Mouse (Mus musculus) MEL (cell line): Measurements from ENCODE around the gene Gm20481. TPM values are rescaled to one million over a fixed set of nuclear protein-coding genes. Genes with fewer than 3 reads are reported as not detected.
"Not testable (repeated sequence)": the region's sequence is repeated elsewhere in the genome, so short reads cannot be mapped to it uniquely, and the experiment has no call there.

ENCODE experiments used
- DNase-seq: peaks from one replicate; pipeline ENCODE4 v3.0.0; 2011; ENCODE audit warnings: low read depth, low spot score
- H3K27ac ChIP-seq: 2 replicates; pipeline ENCODE4 v1.5.1; 2012; ENCODE audit warnings: low read depth, mild to moderate bottlenecking, control low read depth, low read length, moderate library complexity; ENCODE audit not compliant: control insufficient read depth
- H3K27me3 ChIP-seq, 2 experiments: fragments of 150-350 bp in 1 of 2; sonication (generic) in 1 of 2; 2 replicates each; pipeline ENCODE4 v1.6.1; 2012; ENCODE audit warnings: low read length in 2 of 2, mild to moderate bottlenecking in 2 of 2, improper control_type of control experiment in 1 of 2, moderate library complexity in 1 of 2; ENCODE audit not compliant: insufficient read depth in 2 of 2, control insufficient read depth in 1 of 2
- H3K36me3 ChIP-seq, 2 experiments: 2 replicates each; pipeline ENCODE4 v1.6.1; 2012 to 2014; ENCODE audit warnings: low read length in 2 of 2, improper control_type of control experiment in 1 of 2, inconsistent platforms in 1 of 2, mild to moderate bottlenecking in 1 of 2; ENCODE audit not compliant: insufficient read depth in 2 of 2, control insufficient read depth in 1 of 2
- H3K4me1 ChIP-seq, 2 experiments: fragments of 150-350 bp in 1 of 2; sonication (generic) in 1 of 2; 2 replicates each; pipeline ENCODE4 v1.6.1; 2012; ENCODE audit warnings: low read length in 2 of 2, improper control_type of control experiment in 1 of 2, mild to moderate bottlenecking in 1 of 2; ENCODE audit not compliant: insufficient read depth in 2 of 2, control insufficient read depth in 1 of 2
- H3K4me3 ChIP-seq, 2 experiments: fragments of 150-350 bp in 1 of 2; sonication (generic) in 1 of 2; 2 replicates each; pipeline ENCODE4 v1.5.1; 2012; ENCODE audit warnings: low read depth in 2 of 2, low read length in 2 of 2, mild to moderate bottlenecking in 2 of 2, moderate library complexity in 2 of 2, control low read depth in 1 of 2, improper control_type of control experiment in 1 of 2; ENCODE audit not compliant: control insufficient read depth in 1 of 2, insufficient read depth in 1 of 2
- H3K79me2 ChIP-seq: 2 replicates; pipeline ENCODE4 v1.6.1; 2012; ENCODE audit warnings: mild to moderate bottlenecking, low read length, moderate library complexity; ENCODE audit not compliant: control insufficient read depth, poor library complexity, insufficient read depth
- H3K9ac ChIP-seq: 2 replicates; pipeline ENCODE4 v1.6.1; 2012; ENCODE audit warnings: low read depth, mild to moderate bottlenecking, control low read depth, low read length, moderate library complexity; ENCODE audit not compliant: control insufficient read depth, poor library complexity, severe bottlenecking
- H3K9me3 ChIP-seq: fragments of 150-350 bp; sonication (generic); replicated peaks from 2 replicates; pipeline ENCODE4 v1.6.1; 2012; ENCODE audit warnings: mild to moderate bottlenecking, low read length, improper control_type of control experiment, moderate library complexity; ENCODE audit not compliant: insufficient read depth
- BHLHE40 ChIP-seq: IDR thresholded peaks from 2 replicates; pipeline ENCODE4 v1.6.1; 2012; ENCODE audit warnings: low read depth, mild to moderate bottlenecking, inconsistent platforms, low read length, improper control_type of control experiment, borderline replicate concordance
- CHD1 ChIP-seq: IDR thresholded peaks from 2 replicates; pipeline ENCODE4 v1.6.1; 2012; ENCODE audit warnings: low read depth, mild to moderate bottlenecking, inconsistent platforms, low read length, improper control_type of control experiment
- CHD2 ChIP-seq: IDR thresholded peaks from 2 replicates; pipeline ENCODE4 v1.6.1; 2011; ENCODE audit warnings: low read length, improper control_type of control experiment
- CTCF ChIP-seq, 3 experiments: IDR thresholded peaks in 2 of 3; conservative IDR thresholded peaks in 1 of 3; 2 replicates each; pipeline ENCODE4 v1.5.1; 2011 to 2012; ENCODE audit warnings: low read length in 3 of 3, low read depth in 2 of 3, mild to moderate bottlenecking in 2 of 3, improper control_type of control experiment in 1 of 3, inconsistent platforms in 1 of 3, mixed read lengths in 1 of 3, moderate library complexity in 1 of 3; ENCODE audit not compliant: control insufficient read depth in 1 of 3, insufficient read depth in 1 of 3, poor library complexity in 1 of 3, severe bottlenecking in 1 of 3
- E2F4 ChIP-seq: IDR thresholded peaks from 2 replicates; pipeline ENCODE4 v1.6.1; 2011; ENCODE audit warnings: low read depth, low read length, improper control_type of control experiment, borderline replicate concordance
- ELF1 ChIP-seq: IDR thresholded peaks from 2 replicates; pipeline ENCODE4 v1.6.1; 2014; ENCODE audit warnings: low read depth, mild to moderate bottlenecking, inconsistent platforms, low read length, improper control_type of control experiment, moderate library complexity
- KAT2A ChIP-seq: conservative IDR thresholded peaks from 2 replicates; pipeline ENCODE4 v1.6.1; 2012; ENCODE audit warnings: low read depth, low read length, improper control_type of control experiment, inconsistent platforms
- MEF2A ChIP-seq: IDR thresholded peaks from 2 replicates; pipeline ENCODE4 v1.6.1; 2014; ENCODE audit warnings: low read depth, mild to moderate bottlenecking, inconsistent platforms, low read length, improper control_type of control experiment; ENCODE audit not compliant: poor library complexity, insufficient replicate concordance, severe bottlenecking; ENCODE audit errors: extremely low read depth
- MYB ChIP-seq: IDR thresholded peaks from 2 replicates; pipeline ENCODE4 v1.6.1; 2011; ENCODE audit warnings: mild to moderate bottlenecking, low read depth, low read length, improper control_type of control experiment
- MYC ChIP-seq: IDR thresholded peaks from 2 replicates; pipeline ENCODE4 v1.6.1; 2011; ENCODE audit warnings: low read depth, mild to moderate bottlenecking, low read length, improper control_type of control experiment, moderate library complexity
- NRF1 ChIP-seq: IDR thresholded peaks from 2 replicates; pipeline ENCODE4 v1.6.1; 2014; ENCODE audit warnings: low read depth, mild to moderate bottlenecking, inconsistent platforms, low read length, improper control_type of control experiment, moderate library complexity; ENCODE audit not compliant: poor library complexity, insufficient read depth, severe bottlenecking
- POLR2A ChIP-seq, 2 experiments: IDR thresholded peaks; 2 replicates each; pipeline ENCODE4 v1.6.1; 2011 to 2012; ENCODE audit warnings: low read length in 2 of 2, mild to moderate bottlenecking in 2 of 2, control low read depth in 1 of 2, improper control_type of control experiment in 1 of 2, low read depth in 1 of 2, moderate library complexity in 1 of 2; ENCODE audit not compliant: control insufficient read depth in 1 of 2, insufficient read depth in 1 of 2, poor library complexity in 1 of 2
- POLR2AphosphoS2 ChIP-seq: IDR thresholded peaks from 2 replicates; pipeline ENCODE4 v1.6.1; 2011; ENCODE audit warnings: low read length, improper control_type of control experiment
- RAD21 ChIP-seq: IDR thresholded peaks from 2 replicates; pipeline ENCODE4 v1.6.1; 2011; ENCODE audit warnings: mild to moderate bottlenecking, low read depth, low read length, improper control_type of control experiment
- RCOR1 ChIP-seq: IDR thresholded peaks from 2 replicates; pipeline ENCODE4 v1.6.1; 2012; ENCODE audit warnings: low read depth, mild to moderate bottlenecking, inconsistent platforms, low read length, improper control_type of control experiment
- SMC3 ChIP-seq: IDR thresholded peaks from 2 replicates; pipeline ENCODE4 v1.6.1; 2011; ENCODE audit warnings: low read depth, low read length, improper control_type of control experiment
- TAL1 ChIP-seq: IDR thresholded peaks from 2 replicates; pipeline ENCODE4 v1.6.1; 2012; ENCODE audit warnings: mild to moderate bottlenecking, inconsistent platforms, low read length, moderate library complexity, mixed read lengths
- TBP ChIP-seq: IDR thresholded peaks from 2 replicates; pipeline ENCODE4 v1.8.0; 2011; ENCODE audit warnings: low read depth, low read length, improper control_type of control experiment
- TCF12 ChIP-seq: IDR thresholded peaks from 2 replicates; pipeline ENCODE4 v1.6.1; 2014; ENCODE audit warnings: low read depth, mild to moderate bottlenecking, inconsistent platforms, low read length, improper control_type of control experiment, moderate library complexity
- USF1 ChIP-seq: IDR thresholded peaks from 2 replicates; pipeline ENCODE4 v1.6.1; 2014; ENCODE audit warnings: low read depth, mild to moderate bottlenecking, inconsistent platforms, low read length, improper control_type of control experiment, moderate library complexity
- ZKSCAN1 ChIP-seq: IDR thresholded peaks from 2 replicates; pipeline ENCODE4 v1.6.1; 2012; ENCODE audit warnings: low read depth, mild to moderate bottlenecking, inconsistent platforms, low read length, improper control_type of control experiment, moderate library complexity
- ZMIZ1 ChIP-seq: IDR thresholded peaks from 2 replicates; pipeline ENCODE4 v1.6.1; 2012; ENCODE audit warnings: low read depth, mild to moderate bottlenecking, inconsistent platforms, low read length, improper control_type of control experiment, moderate library complexity
- ZNF384 ChIP-seq: IDR thresholded peaks from 2 replicates; pipeline ENCODE4 v1.6.1; 2012; ENCODE audit warnings: low read depth, mild to moderate bottlenecking, inconsistent platforms, low read length, improper control_type of control experiment
- polyA plus RNA-seq, 2 experiments: library from polyadenylated mRNA; stranded (reverse) in 1 of 2; unstranded in 1 of 2; fragments of >175 nt in 1 of 2; fragments of >200 nt in 1 of 2; gene quantifications; 2 replicates each; pipeline versions ENCODE4 v1.2.1 to v1.2.4; 2012; ENCODE audit warnings: low replicate concordance in 2 of 2, low read depth in 1 of 2; ENCODE audit not compliant: insufficient read length in 2 of 2, insufficient read depth in 1 of 2, missing spikeins in 1 of 2
- total RNA-seq: library from RNA; depleted of rRNA; stranded (reverse); fragments of 300-350 nt; gene quantifications from 2 replicates; pipeline ENCODE4 v1.2.3, GENCODE M21; 2012

Gm20481 gene
- total and polyA plus RNA-seq, 3 experiments = not detected

DNA sequence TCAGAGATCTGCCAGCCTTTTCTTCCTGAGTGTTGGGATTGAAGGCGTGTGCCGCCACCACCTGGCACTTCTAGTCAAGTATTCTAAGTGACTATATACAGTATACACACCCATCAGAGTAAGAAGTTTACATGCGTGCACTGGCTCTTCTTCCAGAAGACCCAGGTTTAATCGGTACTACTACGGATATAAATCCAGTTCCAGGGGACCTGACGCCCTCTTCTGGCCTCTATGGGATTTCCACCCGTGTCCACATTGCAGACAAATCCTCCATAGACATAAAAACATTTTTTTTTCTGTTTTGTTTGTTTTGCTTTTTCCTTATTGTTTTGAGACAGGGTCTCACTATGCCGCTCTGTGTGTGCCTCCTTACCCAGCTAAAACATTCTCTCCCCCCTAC is 22.1 kb upstream of the Gm20481 start:
- peak; percentile 64 for DNase-seq
- no peak overlapping the region for H3K27ac ChIP-seq
- peaks cover 0 to 19% of the 10 kb centered on the region in 2 experiments; a peak in 3 of 4 replicates for H3K36me3 ChIP-seq
- H3K27me3 ChIP-seq = no peaks in the 10 kb centered on the region
- H3K4me1 ChIP-seq = peaks cover 2 to 5% of the 10 kb centered on the region in 2 experiments; a peak in 3 of 4 replicates
- TF ChIP-seq SMC3 = peak; percentile 49; the same call in 1 of the 2 replicates
- TF ChIP-seq RAD21 = peak; percentile 51
- TF ChIP-seq ZNF384 = 0 out of 2 replicates have a peak, but pooled peaks have one; percentile 37
- peak; percentile 32 to 55 (median 55) for TF ChIP-seq CTCF (IDR thresholded peaks at IDR 0.05 in 2 of 3, conservative IDR thresholded peaks at IDR 0.05 in 1 of 3; ENCODE audit: control insufficient read depth in 1 of 3, insufficient read depth in 1 of 3, low read depth in 2 of 3, low read length in 3 of 3, poor library complexity in 1 of 3, severe bottlenecking in 1 of 3)
- no peak for TF ChIP-seq KAT2A
- no peak for TF ChIP-seq ZMIZ1
- H3K9me3 ChIP-seq = no peaks in the 10 kb centered on the region
- no peak overlapping the region for H3K4me3 ChIP-seq
- H3K79me2 ChIP-seq = peaks cover 22% of the 10 kb centered on the region
- no peak overlapping the region for H3K9ac ChIP-seq

DNA sequence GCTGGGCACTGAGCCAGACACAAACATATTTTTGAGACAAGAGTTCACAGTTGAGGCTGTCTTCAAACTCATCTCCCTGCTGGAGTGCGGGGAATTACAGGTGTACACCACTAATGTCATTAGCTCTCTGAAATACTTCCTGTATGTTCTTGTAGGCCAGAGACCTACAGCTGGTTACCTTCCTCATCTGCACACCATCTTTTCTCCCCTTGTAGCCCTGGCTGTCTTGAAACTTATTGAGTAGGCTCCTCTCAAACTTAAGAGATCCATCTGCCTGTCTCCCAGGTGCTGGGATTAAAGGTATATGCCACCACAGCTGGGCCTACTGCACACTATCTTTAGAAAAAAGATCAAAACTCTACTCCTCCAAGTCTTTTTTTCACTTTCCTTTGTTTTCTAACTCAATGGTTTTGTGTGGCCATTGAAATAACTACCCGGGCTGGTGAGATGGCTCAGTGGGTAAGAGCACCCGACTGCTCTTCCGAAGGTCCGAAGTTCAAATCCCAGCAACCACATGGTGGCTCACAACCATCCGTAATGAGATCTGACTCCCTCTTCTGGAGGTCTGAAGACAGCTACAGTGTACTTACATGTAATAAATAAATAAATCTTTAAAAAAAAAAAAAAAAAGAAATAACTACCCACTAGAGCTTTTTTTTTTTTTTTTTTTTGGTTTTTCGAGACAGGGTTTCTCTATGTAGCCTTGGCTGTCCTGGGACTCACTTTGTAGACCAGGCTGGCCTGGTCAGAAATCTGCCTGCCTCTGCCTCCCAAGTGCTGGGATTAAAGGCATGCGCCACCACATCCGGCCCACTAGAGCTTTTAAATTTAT is 20.8 kb upstream of the Gm20481 start:
- peaks cover 0 to 17% of the 10 kb centered on the region in 2 experiments; a peak in 3 of 4 replicates for H3K36me3 ChIP-seq
- DNase-seq = peak; percentile 59
- peak overlapping the region; percentile 90 for H3K27ac ChIP-seq
- TF ChIP-seq TBP = peak; percentile 92
- TF ChIP-seq ZNF384 = peak; percentile 63; the same call in 1 of the 2 replicates
- TF ChIP-seq CHD1 = 0 out of 2 replicates have a peak, but pooled peaks have one; percentile 5
- peak; percentile 8; the same call in 1 of the 2 replicates for TF ChIP-seq CHD2
- H3K79me2 ChIP-seq = peaks cover 22% of the 10 kb centered on the region
- not testable (repeated sequence) for H3K4me3 ChIP-seq, H3K4me1 ChIP-seq, H3K9me3 ChIP-seq, H3K27me3 ChIP-seq
- peak overlapping the region; percentile 1; the same call in 1 of the 2 replicates for H3K9ac ChIP-seq

DNA sequence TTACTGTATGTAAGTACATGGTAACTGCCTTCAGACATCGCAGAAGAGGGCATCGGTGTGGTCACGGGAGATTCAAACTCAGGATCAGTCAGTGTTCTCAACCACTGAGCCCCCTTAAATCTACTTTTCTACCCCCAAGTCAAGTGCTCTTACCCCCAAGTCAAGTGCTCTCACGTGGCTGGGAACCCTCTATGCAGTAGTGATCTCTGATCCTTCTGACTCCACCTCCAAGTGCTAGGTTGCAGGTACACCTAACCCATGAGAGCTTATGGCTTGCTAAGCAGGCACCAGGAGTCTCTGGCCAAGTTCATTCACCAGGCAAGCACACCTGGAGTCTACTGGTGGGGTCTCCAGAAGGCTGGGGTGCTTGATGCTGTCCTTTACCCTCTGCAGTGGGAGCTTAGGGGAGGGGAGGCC is 20.2 kb upstream of the Gm20481 start:
- H3K4me1 ChIP-seq = peaks cover 0 to 3% of the 10 kb centered on the region in 2 experiments; a peak in 2 of 4 replicates
- DNase-seq = peak; percentile 74
- peak overlapping the region; percentile 100 for H3K9ac ChIP-seq
- no peaks in the 10 kb centered on the region for H3K9me3 ChIP-seq
- H3K4me3 ChIP-seq = peak overlapping the region in 1 of 2 experiments; percentile 20; a peak in 1 of 4 replicates
- H3K79me2 ChIP-seq = peaks cover 22% of the 10 kb centered on the region
- peaks cover 0 to 12% of the 10 kb centered on the region in 2 experiments; a peak in 3 of 4 replicates for H3K36me3 ChIP-seq
- H3K27me3 ChIP-seq = no peaks in the 10 kb centered on the region
- peak overlapping the region; percentile 90 for H3K27ac ChIP-seq
- TF ChIP-seq NRF1 = no peak
- no peak for TF ChIP-seq BHLHE40
- TF ChIP-seq MYB = no peak
- no peak for TF ChIP-seq TAL1
- TF ChIP-seq TCF12 = no peak
- no peak for TF ChIP-seq CTCF (IDR thresholded peaks at IDR 0.05 in 2 of 3, conservative IDR thresholded peaks at IDR 0.05 in 1 of 3; ENCODE audit: control insufficient read depth in 1 of 3, insufficient read depth in 1 of 3, low read depth in 2 of 3, low read length in 3 of 3, poor library complexity in 1 of 3, severe bottlenecking in 1 of 3)
- TF ChIP-seq ZKSCAN1 = no peak
- no peak for TF ChIP-seq E2F4
- TF ChIP-seq ELF1 = no peak
- TF ChIP-seq USF1 = no peak
- no peak; the same call in 1 of the 2 replicates for TF ChIP-seq MYC
- TF ChIP-seq MEF2A = no peak
- no peak for TF ChIP-seq CHD2
- no peak for TF ChIP-seq RCOR1
- TF ChIP-seq POLR2A (IDR thresholded peaks at IDR 0.05; ENCODE audit: control insufficient read depth in 1 of 2, insufficient read depth in 1 of 2, low read depth in 1 of 2, low read length in 2 of 2, poor library complexity in 1 of 2) = peak in 1 of 2 experiments; percentile 77; a peak in 3 of 4 replicates
- TF ChIP-seq POLR2AphosphoS2 = peak; percentile 93
